ENCODE assay signal across 8 mouse cellular contexts in the genomic region with DNA sequence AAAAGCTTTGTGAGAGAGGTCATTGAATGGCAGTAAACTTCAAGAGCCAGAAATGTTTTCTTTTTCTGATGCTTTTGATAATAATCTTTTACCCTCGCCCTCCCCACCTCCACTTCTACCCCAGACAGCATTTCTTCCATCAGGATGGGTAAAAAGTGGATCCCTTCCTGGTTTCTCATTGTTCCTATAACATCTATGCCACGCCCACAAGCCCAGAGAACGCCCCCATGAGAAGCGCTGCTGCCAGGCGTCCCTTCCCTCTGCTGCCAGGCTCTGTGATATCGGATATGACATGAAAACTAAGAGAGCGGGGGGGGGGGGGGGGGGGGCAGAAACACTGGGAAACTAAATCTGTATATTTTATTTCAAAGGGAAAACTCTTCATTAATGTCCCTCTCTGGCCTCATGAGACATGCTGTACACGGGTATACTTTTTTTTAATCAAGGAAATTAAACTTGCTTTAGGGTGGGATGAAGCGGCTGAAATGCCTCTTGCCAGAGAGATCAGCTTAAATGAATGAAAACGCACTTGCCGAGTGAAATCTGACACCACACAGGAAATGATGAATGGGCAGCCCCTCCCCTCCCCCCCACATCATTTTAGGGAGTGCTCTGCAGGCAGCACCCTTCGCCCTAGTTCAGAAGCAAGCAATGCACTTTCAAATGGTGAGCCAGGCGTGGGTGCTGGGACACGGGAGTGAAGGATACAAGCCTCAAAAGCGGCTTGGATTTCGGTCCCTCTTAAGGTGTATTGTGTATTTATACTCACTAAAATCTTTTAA. TPM values are rescaled to one million over a fixed set of nuclear protein-coding genes. Genes with fewer than 3 reads are reported as not detected.
DNase-seq lines count a peak whose midpoint lies in the region; ATAC-seq lines count a peak whose summit lies in the region.

No protein-coding gene starts in this region.

- no peaks in the 10 kb centered on the region for H3K9me3 ChIP-seq in forebrain, embryonic 14.5 days (replicated peaks; ENCODE audit: control insufficient read depth, low read length)
- no peaks in the 10 kb centered on the region for H3K9me3 ChIP-seq in midbrain, embryonic 13.5 days

- no peaks in the 10 kb centered on the region for H3K27me3 ChIP-seq in forebrain, embryonic 14.5 days (replicated peaks; ENCODE audit: control insufficient read depth, insufficient read depth, low read length)
- no peaks in the 10 kb centered on the region; the same call in 1 of the 2 replicates for H3K27me3 ChIP-seq in midbrain, embryonic 13.5 days

- H3K36me3 ChIP-seq in forebrain, embryonic 14.5 days (ENCODE audit: control insufficient read depth, insufficient read depth, low read length) = no peaks in the 10 kb centered on the region
- no peaks in the 10 kb centered on the region for H3K36me3 ChIP-seq in midbrain, embryonic 13.5 days

- ATAC-seq in forebrain, embryonic 14.5 days = peak; percentile 90
- peak; percentile 85 for ATAC-seq in midbrain, embryonic 13.5 days

- peak overlapping the region; percentile 42 for H3K4me2 ChIP-seq in forebrain, embryonic 14.5 days (ENCODE audit: low read length)
- H3K4me2 ChIP-seq in midbrain, embryonic 13.5 days (replicated peaks) = peak overlapping the region; percentile 54

- peak; percentile 58 for DNase-seq in adrenal gland, postnatal 10 days
- DNase-seq in adrenal gland, postnatal 4 days (ENCODE audit: low spot score in 2 of 2) = no peak
- peak; percentile 73 for DNase-seq in MN1 (ENCODE audit: low spot score)
- DNase-seq in forebrain, embryonic 14.5 days (ENCODE audit: low spot score) = peak; percentile 86
- peak; percentile 18 to 30 for DNase-seq in kidney, postnatal 36 days
- DNase-seq in right cerebral cortex, adult 2 months (ENCODE audit: low spot score in 2 of 2) = no peak
- DNase-seq in c-Kit-positive CD71-positive TER-119-positive erythroid progenitor cells, embryonic 14.5 days (ENCODE audit: low spot score) = no peak

- WGBS in forebrain, embryonic 14.5 days = 5% methylated on average over 16 of the region's 16 CpGs
- WGBS in midbrain, embryonic 13.5 days = 7% methylated on average over 15 of the region's 16 CpGs

- H3K4me1 ChIP-seq in forebrain, embryonic 14.5 days (ENCODE audit: control insufficient read depth, insufficient read depth, low read length) = peaks cover under 1% of the 10 kb centered on the region; the same call in 1 of the 2 replicates
- H3K4me1 ChIP-seq in midbrain, embryonic 13.5 days (replicated peaks) = peaks cover 17% of the 10 kb centered on the region

- peak overlapping the region; percentile 13; the same call in 1 of the 2 replicates for H3K9ac ChIP-seq in forebrain, embryonic 14.5 days (ENCODE audit: low read length)
- H3K9ac ChIP-seq in midbrain, embryonic 13.5 days (replicated peaks) = no peak overlapping the region

- no peak overlapping the region for H3K27ac ChIP-seq in forebrain, embryonic 14.5 days (ENCODE audit: low read depth, low read length)
- H3K27ac ChIP-seq in midbrain, embryonic 13.5 days = no peak overlapping the region

- peak overlapping the region; percentile 4 for H3K4me3 ChIP-seq in forebrain, embryonic 14.5 days (ENCODE audit: low read depth, low read length)
- H3K4me3 ChIP-seq in midbrain, embryonic 13.5 days (replicated peaks) = peak overlapping the region; percentile 28

RNA-seq across cellular contexts. Expression of gene Aldh1a3, which starts 22.8 kb away (rescaled TPM):
- total RNA-seq in adrenal gland, postnatal 10 days (2021) = 10 to 100 TPM; 11.4 to 12.4 TPM
- total RNA-seq in adrenal gland, postnatal 4 days (2021) = 10 to 100 TPM; 19.7 to 19.9 TPM
- polyA plus RNA-seq in forebrain, embryonic 14.5 days (2014; fragmentation: Nextera tagmentation; extraction: Ambion mirVana) = 5.4 and 6.0 TPM in 2 replicates
- polyA plus RNA-seq in midbrain, embryonic 13.5 days (2015; fragmentation: Nextera tagmentation; extraction: Ambion mirVana) = 0.71 and 0.93 TPM in 2 replicates

Comparison
In these comparisons a context has a peak if more than half of its experiments do, and no peak if none do; other contexts are left out.
1. DNase-seq: peak in adrenal gland, postnatal 10 days (single experiment), MN1 (single experiment), forebrain, embryonic 14.5 days (single experiment) and kidney, postnatal 36 days (2 of 2); none in adrenal gland, postnatal 4 days (0 of 2), right cerebral cortex, adult 2 months (0 of 2) and c-Kit-positive CD71-positive TER-119-positive erythroid progenitor cells, embryonic 14.5 days (single experiment).